Mouse (Mus musculus): ENCODE measurements around the gene Cdv3.

GRCm38 (mm10) chr9:103403331-103403973 lies 37.8 kb upstream of the Cdv3 start:
- TF ChIP-seq CTCF (IDR thresholded peaks at IDR 0.05; ENCODE audit: borderline replicate concordance, insufficient read depth, low read depth, low read length) (no peak), POLR2A (IDR thresholded peaks at IDR 0.05; ENCODE audit: borderline replicate concordance, insufficient read depth, low read length) (no peak)

Data from cerebellum, adult 2 months (tissue).